Mouse (Mus musculus) liver, embryonic 11.5 days (tissue): Measurements from ENCODE around the gene Rhox4f. TPM values are rescaled to one million over a fixed set of nuclear protein-coding genes. Genes with fewer than 3 reads are reported as not detected.
"Not testable (repeated sequence)": the region's sequence is repeated elsewhere in the genome, so short reads cannot be mapped to it uniquely, and the experiment has no call there.

ENCODE experiments used
- ATAC-seq: fragments of 200-750 bp; cut with Nextera tagmentation; replicated peaks from 2 replicates; pipeline ENCODE4 v1.8.0; 2017; ENCODE audit warnings: moderate number of reproducible peaks, mild to moderate bottlenecking, moderate TSS enrichment, moderate library complexity; ENCODE audit not compliant: low FRiP score
- DNase-seq: peaks from one replicate; pipeline ENCODE4 v3.0.0-alpha.2; 2017; ENCODE audit warnings: low spot score
- H3K27ac ChIP-seq: fragments of 300-500 bp; sonication (generic); 2 replicates; pipeline ENCODE4 v1.5.1; 2014; ENCODE audit warnings: mild to moderate bottlenecking, low read depth, low read length, control low read depth
- H3K27me3 ChIP-seq: fragments of 300-500 bp; sonication (generic); replicated peaks from 2 replicates; pipeline ENCODE4 v1.6.1; 2014; ENCODE audit warnings: low read length, mixed read lengths; ENCODE audit not compliant: control insufficient read depth, insufficient read depth
- H3K36me3 ChIP-seq: fragments of 300-500 bp; sonication (generic); 2 replicates; pipeline ENCODE4 v1.6.1; 2014; ENCODE audit warnings: mild to moderate bottlenecking, low read length, moderate library complexity, mixed read lengths; ENCODE audit not compliant: control insufficient read depth, insufficient read depth
- H3K4me1 ChIP-seq: fragments of 300-500 bp; sonication (generic); replicated peaks from 2 replicates; pipeline ENCODE4 v1.6.1; 2014; ENCODE audit warnings: low read length, mixed read lengths; ENCODE audit not compliant: control insufficient read depth, insufficient read depth
- H3K4me2 ChIP-seq: fragments of 300-500 bp; sonication (generic); 2 replicates; pipeline ENCODE4 v1.6.1; 2014; ENCODE audit warnings: mild to moderate bottlenecking, control low read depth, moderate library complexity
- H3K4me3 ChIP-seq: fragments of 300-500 bp; sonication (generic); 2 replicates; pipeline ENCODE4 v1.5.1; 2014; ENCODE audit warnings: low read depth, low read length, control low read depth
- H3K9ac ChIP-seq: fragments of 300-500 bp; sonication (generic); 2 replicates; pipeline ENCODE4 v1.6.1; 2014; ENCODE audit warnings: low read depth, low read length, control low read depth
- H3K9me3 ChIP-seq: fragments of 300-500 bp; sonication (generic); 2 replicates; pipeline ENCODE4 v1.6.1; 2016; ENCODE audit warnings: low read length, inconsistent platforms, mixed read lengths; ENCODE audit not compliant: control insufficient read depth
- WGBS: fragments of 180-500 bp; shearing (Covaris S2); extraction: QIAGEN DNeasy Blood & Tissue Kit; methylation state at CpG from one replicate; pipeline ENCODE4 v1.1.7; 2014; 5-methylcytosine and 5-hydroxymethylcytosine counted together
- polyA plus RNA-seq: library from polyadenylated mRNA; unstranded; fragments of >200 nt; fragmentation: Nextera tagmentation; extraction: Ambion mirVana; gene quantifications from 2 replicates; pipeline ENCODE4 v1.2.1, GENCODE M21; 2014

Rhox4f gene
- polyA plus RNA-seq: not detected in 2 replicates

- not testable (repeated sequence) for H3K36me3 ChIP-seq, H3K9ac ChIP-seq, H3K27me3 ChIP-seq, H3K4me3 ChIP-seq, H3K9me3 ChIP-seq, H3K4me2 ChIP-seq, DNase-seq, H3K27ac ChIP-seq, H3K4me1 ChIP-seq, ATAC-seq
- WGBS: 89% methylated on average over 12 of the region's 19 CpGs
Measured at GRCm38 (mm10) chrX:37607604-37608003, at the start of gene Rhox4f. TSS of gene Rhox4f (minus strand) at chrX:37607704.

GRCm38 (mm10) chrX:37651227-37651626, 43.7 kb upstream of the Rhox4f start, which contains the start of gene Rhox4g:
TSS of gene Rhox4g (minus strand) at chrX:37651327.
- WGBS: 95% methylated on average over 15 of the region's 20 CpGs
- not testable (repeated sequence) for H3K36me3 ChIP-seq, H3K9ac ChIP-seq, ATAC-seq, H3K4me3 ChIP-seq, H3K9me3 ChIP-seq, DNase-seq, H3K27me3 ChIP-seq, H3K4me2 ChIP-seq, H3K4me1 ChIP-seq, H3K27ac ChIP-seq

GRCm38 (mm10) chrX:37643370-37643769, 35.9 kb upstream of the Rhox4f start, which contains the start of gene Rhox2g:
TSS of gene Rhox2g (minus strand) at chrX:37643470.
- H3K4me1 ChIP-seq, H3K9me3 ChIP-seq, H3K9ac ChIP-seq, ATAC-seq, H3K27me3 ChIP-seq, DNase-seq, H3K4me2 ChIP-seq, H3K36me3 ChIP-seq, H3K4me3 ChIP-seq, H3K27ac ChIP-seq: not testable (repeated sequence)
- 86% methylated on average over 6 of the region's 6 CpGs for WGBS

DNA sequence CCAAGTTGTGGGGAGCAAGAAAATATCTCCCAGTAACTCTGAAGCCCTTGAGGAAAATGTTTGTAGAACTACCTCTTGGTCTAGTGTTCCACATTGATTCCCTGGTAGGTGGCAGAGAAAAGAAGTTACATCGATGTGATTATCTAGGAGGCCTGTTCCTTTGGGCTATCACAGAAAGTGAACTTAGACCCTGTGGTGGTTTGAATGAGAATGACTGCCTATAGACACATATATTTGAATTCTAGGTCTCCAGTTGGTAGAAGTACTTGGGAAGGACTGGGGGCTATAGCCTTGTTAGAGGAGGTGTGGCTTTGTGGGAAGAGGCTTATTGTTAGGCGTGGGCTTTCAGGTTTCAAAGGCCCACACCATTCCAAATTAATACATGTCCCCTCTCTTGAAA, 21.0 kb upstream of the Rhox4f start, which contains the start of gene Rhox3g:
TSS of gene Rhox3g (minus strand) at position 101 of the 400 bp plus-strand sequence.
- H3K36me3 ChIP-seq, H3K27ac ChIP-seq, H3K4me1 ChIP-seq, DNase-seq, H3K9me3 ChIP-seq, H3K4me3 ChIP-seq, ATAC-seq, H3K9ac ChIP-seq, H3K4me2 ChIP-seq, H3K27me3 ChIP-seq: not testable (repeated sequence)
- WGBS: 89% methylated on average over 2 of the region's 2 CpGs

DNA sequence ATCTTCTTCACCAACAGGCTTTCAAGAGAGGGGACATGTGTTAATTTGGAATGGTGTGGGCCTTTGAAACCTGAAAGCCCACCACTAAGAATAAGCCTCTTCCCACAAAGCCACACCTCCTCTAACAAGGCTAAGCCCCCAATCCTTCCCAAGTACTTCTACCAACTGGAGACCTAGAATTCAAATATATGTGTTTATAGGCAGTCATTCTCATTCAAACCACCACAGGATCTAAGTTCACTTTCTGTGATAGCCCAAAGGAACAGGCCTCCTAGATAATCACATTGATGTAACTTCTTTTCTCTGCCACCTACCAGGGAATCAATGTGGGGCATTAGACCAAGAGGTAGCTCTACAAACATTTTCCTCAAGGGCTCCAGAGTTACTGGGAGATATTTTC, 26.8 kb downstream of the Rhox4f start, which contains the start of gene Rhox3f:
TSS of gene Rhox3f (plus strand) at position 301 of the 400 bp plus-strand sequence.
- H3K4me3 ChIP-seq, ATAC-seq, H3K4me1 ChIP-seq, H3K36me3 ChIP-seq, H3K27me3 ChIP-seq, H3K9me3 ChIP-seq, DNase-seq, H3K4me2 ChIP-seq, H3K27ac ChIP-seq, H3K9ac ChIP-seq: not testable (repeated sequence)

- not testable (repeated sequence) for H3K4me3 ChIP-seq, H3K4me1 ChIP-seq, H3K27ac ChIP-seq, H3K27me3 ChIP-seq, ATAC-seq, H3K4me2 ChIP-seq, H3K36me3 ChIP-seq, H3K9ac ChIP-seq, H3K9me3 ChIP-seq, DNase-seq
- WGBS: 56% methylated on average over 2 of the region's 2 CpGs
Measured at GRCm38 (mm10) chrX:37572638-37573037, 34.9 kb downstream of the Rhox4f start.

- not testable (repeated sequence) for H3K9me3 ChIP-seq, H3K4me2 ChIP-seq, H3K4me1 ChIP-seq, H3K4me3 ChIP-seq, H3K9ac ChIP-seq, DNase-seq, H3K36me3 ChIP-seq, H3K27ac ChIP-seq, H3K27me3 ChIP-seq, ATAC-seq
- 81% methylated on average over 7 of the region's 8 CpGs for WGBS
Measured at GRCm38 (mm10) chrX:37571105-37571504, 36.4 kb downstream of the Rhox4f start, which contains the start of gene Rhox2f. TSS of gene Rhox2f (plus strand) at chrX:37571405.

DNA sequence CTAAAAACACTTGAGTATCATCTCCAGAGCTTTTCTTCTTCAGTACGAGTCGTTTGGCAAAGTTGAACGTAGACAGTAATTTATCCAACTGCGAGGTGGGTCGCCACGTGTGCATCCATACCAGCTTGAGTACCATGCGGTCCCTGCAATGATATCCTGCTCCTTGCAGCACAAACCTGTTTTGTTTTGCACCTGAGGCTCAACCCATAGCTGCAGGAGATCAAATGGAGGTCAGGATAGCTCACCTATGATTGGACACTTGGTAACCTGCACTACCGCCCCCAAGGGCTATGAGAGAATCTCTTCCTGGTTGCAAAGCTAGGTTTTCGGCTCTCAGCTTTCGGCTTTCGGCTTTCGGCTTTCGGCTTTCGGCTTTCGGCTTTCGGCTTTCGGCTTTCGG, 50.4 kb downstream of the Rhox4f start, which contains the start of gene Rhox4e:
TSS of gene Rhox4e (plus strand) at position 301 of the 400 bp plus-strand sequence.
- not testable (repeated sequence) for H3K27ac ChIP-seq, H3K4me3 ChIP-seq, H3K9ac ChIP-seq, H3K4me2 ChIP-seq, ATAC-seq, DNase-seq, H3K4me1 ChIP-seq, H3K27me3 ChIP-seq, H3K9me3 ChIP-seq, H3K36me3 ChIP-seq
- 89% methylated on average over 10 of the region's 18 CpGs for WGBS
